Mouse (Mus musculus) erythroblast, embryonic 14.5 days (primary cell): Measurements from ENCODE around the gene Capn5. TPM values are rescaled to one million over a fixed set of nuclear protein-coding genes. Genes with fewer than 3 reads are reported as not detected.

Experiments
- H3K27me3 ChIP-seq: 2 replicates; pipeline ENCODE4 v1.6.1; 2012; ENCODE audit warnings: inconsistent platforms; ENCODE audit not compliant: control insufficient read depth
- H3K36me3 ChIP-seq: 2 replicates; pipeline ENCODE4 v1.6.1; 2012; ENCODE audit warnings: mild to moderate bottlenecking, inconsistent platforms; ENCODE audit not compliant: control insufficient read depth
- H3K4me1 ChIP-seq: 2 replicates; pipeline ENCODE4 v1.6.1; 2012; ENCODE audit warnings: inconsistent platforms; ENCODE audit not compliant: control insufficient read depth
- H3K4me3 ChIP-seq: replicated peaks from 2 replicates; pipeline ENCODE3; 2012; ENCODE audit warnings: moderate library complexity, mild to moderate bottlenecking, inconsistent platforms
- H3K9me3 ChIP-seq: 2 replicates; pipeline ENCODE4 v1.6.1; 2012; ENCODE audit warnings: low read length, inconsistent platforms, mixed read lengths; ENCODE audit not compliant: control insufficient read depth
- GATA1 ChIP-seq: IDR thresholded peaks from 2 replicates; pipeline ENCODE4 v1.6.1; 2012; ENCODE audit warnings: low read length, inconsistent platforms, mixed read lengths
- TAL1 ChIP-seq: IDR thresholded peaks from 3 replicates; pipeline ENCODE4 v1.6.1; 2012; ENCODE audit warnings: low read length, inconsistent platforms, mixed read lengths
- polyA plus RNA-seq: library from polyadenylated mRNA; stranded (reverse); fragments of >175 nt; gene quantifications from 2 replicates; pipeline ENCODE4 v1.2.3, GENCODE M21; 2012

The Capn5 gene
- polyA plus RNA-seq, 1 experiment = 6.8 TPM

- TF ChIP-seq TAL1 = no peak
- TF ChIP-seq GATA1 = no peak
- no peak overlapping the region for H3K4me3 ChIP-seq
- peaks cover 93% of the 10 kb centered on the region for H3K36me3 ChIP-seq
- no peaks in the 10 kb centered on the region for H3K27me3 ChIP-seq
- peaks cover 52% of the 10 kb centered on the region for H3K4me1 ChIP-seq
- H3K9me3 ChIP-seq = no peaks in the 10 kb centered on the region
Observed at GRCm38 (mm10) chr7:98153345-98153744, 24.7 kb downstream of the Capn5 start.

DNA sequence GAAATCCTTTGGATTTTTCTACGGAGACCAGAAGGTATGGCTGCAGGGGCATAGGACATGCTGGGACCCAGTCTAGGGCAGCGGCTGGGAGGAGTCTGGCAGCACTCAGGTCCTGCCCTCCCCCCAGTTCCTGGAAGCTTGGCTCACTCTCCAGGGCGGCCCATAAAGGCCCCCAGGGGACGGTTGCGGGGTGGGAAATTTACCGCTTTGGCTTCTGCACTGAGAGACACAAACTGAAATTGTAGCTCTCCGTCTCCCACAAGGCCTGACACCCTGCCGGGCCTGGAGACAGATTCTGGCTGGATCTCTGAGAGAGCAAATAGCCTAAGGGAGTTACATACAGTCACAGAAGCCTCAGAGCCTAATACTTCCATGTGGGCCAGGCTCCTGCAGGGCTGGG, 25.7 kb downstream of the Capn5 start:
- Histone ChIP-seq H3K27me3 (no peaks in the 10 kb centered on the region), H3K9me3 (no peaks in the 10 kb centered on the region), H3K4me1 (peaks cover 43% of the 10 kb centered on the region), H3K4me3 (no peak overlapping the region), H3K36me3 (peaks cover 93% of the 10 kb centered on the region)
- no peak for TF ChIP-seq GATA1
- TF ChIP-seq TAL1 = no peak

DNA sequence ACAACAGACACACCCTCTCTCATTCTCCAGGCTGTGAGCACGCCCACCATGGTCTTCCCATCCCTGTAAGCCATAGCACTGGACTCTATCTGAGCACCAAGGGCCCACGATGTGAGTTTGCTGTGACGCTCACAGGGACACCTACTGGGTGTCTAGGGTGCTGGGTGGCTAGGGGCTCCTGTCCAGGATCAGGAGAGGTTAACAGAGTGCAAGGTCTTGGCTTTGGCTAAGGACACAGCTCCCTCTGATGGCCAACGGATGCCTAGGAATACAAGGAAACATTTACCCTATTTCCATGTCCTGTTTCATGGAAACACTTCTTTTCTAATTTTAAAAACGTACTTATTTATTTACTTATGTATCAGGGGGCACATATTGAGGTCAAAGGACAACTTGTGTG, 27.5 kb downstream of the Capn5 start:
- H3K9me3 ChIP-seq = no peaks in the 10 kb centered on the region
- H3K36me3 ChIP-seq = peaks cover 94% of the 10 kb centered on the region
- TF ChIP-seq GATA1 = no peak
- TF ChIP-seq TAL1 = no peak
- H3K4me1 ChIP-seq = peaks cover 31% of the 10 kb centered on the region
- H3K4me3 ChIP-seq = no peak overlapping the region
- H3K27me3 ChIP-seq = no peaks in the 10 kb centered on the region

- no peaks in the 10 kb centered on the region for H3K9me3 ChIP-seq
- no peaks in the 10 kb centered on the region for H3K27me3 ChIP-seq
- TF ChIP-seq GATA1 (no peak), TAL1 (no peak)
- H3K4me1 ChIP-seq = peaks cover 30% of the 10 kb centered on the region
- H3K36me3 ChIP-seq = peaks cover 94% of the 10 kb centered on the region
- H3K4me3 ChIP-seq = no peak overlapping the region
Observed at GRCm38 (mm10) chr7:98149802-98150201, 28.3 kb downstream of the Capn5 start.

GRCm38 (mm10) chr7:98148721-98149407, 29.2 kb downstream of the Capn5 start:
- Histone ChIP-seq H3K9me3 (no peaks in the 10 kb centered on the region), H3K36me3 (peaks cover 94% of the 10 kb centered on the region), H3K27me3 (no peaks in the 10 kb centered on the region), H3K4me3 (no peak overlapping the region), H3K4me1 (peaks cover 26% of the 10 kb centered on the region)
- TF ChIP-seq TAL1 (no peak), GATA1 (no peak)

GRCm38 (mm10) chr7:98147766-98148165, 30.3 kb downstream of the Capn5 start:
- no peak for TF ChIP-seq GATA1
- no peak for TF ChIP-seq TAL1
- Histone ChIP-seq H3K9me3 (no peaks in the 10 kb centered on the region), H3K36me3 (peaks cover 98% of the 10 kb centered on the region), H3K27me3 (no peaks in the 10 kb centered on the region), H3K4me1 (peaks cover 30% of the 10 kb centered on the region), H3K4me3 (no peak overlapping the region)

DNA sequence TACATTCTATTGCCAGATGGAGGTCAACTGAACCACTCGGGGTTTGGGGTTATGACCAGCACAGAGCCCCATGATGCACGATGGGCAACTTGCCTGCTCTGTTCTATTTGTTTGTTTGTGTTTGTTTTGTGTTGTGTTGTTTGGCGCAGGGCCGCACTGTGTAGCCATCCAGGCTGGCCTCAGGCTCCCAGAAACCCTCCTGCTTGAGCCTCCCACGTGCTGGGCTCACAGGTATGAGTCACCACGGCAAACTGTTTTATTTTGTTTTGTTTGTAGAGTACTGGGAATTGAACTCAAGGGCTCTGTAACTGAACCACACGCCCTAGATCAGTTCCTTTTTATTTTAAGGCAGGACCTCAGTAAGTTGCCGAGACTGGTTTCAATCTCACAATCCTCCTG, 31.6 kb downstream of the Capn5 start:
- Histone ChIP-seq H3K4me3 (no peak overlapping the region), H3K36me3 (peaks cover 97% of the 10 kb centered on the region), H3K4me1 (peaks cover 30% of the 10 kb centered on the region), H3K27me3 (no peaks in the 10 kb centered on the region), H3K9me3 (no peaks in the 10 kb centered on the region)
- TF ChIP-seq GATA1 (no peak), TAL1 (no peak)

- Histone ChIP-seq H3K27me3 (no peaks in the 10 kb centered on the region), H3K4me1 (peaks cover 33% of the 10 kb centered on the region), H3K9me3 (no peaks in the 10 kb centered on the region), H3K36me3 (peaks cover 95% of the 10 kb centered on the region), H3K4me3 (no peak overlapping the region)
- TF ChIP-seq GATA1 = no peak
- TF ChIP-seq TAL1 = no peak
Observed at GRCm38 (mm10) chr7:98145842-98146446, 32.1 kb downstream of the Capn5 start.

- Histone ChIP-seq H3K4me1 (peaks cover 36% of the 10 kb centered on the region), H3K9me3 (no peaks in the 10 kb centered on the region), H3K36me3 (peaks cover 93% of the 10 kb centered on the region), H3K4me3 (no peak within 1 kb of the TSS), H3K27me3 (no peaks in the 10 kb centered on the region)
- TF ChIP-seq TAL1 (no peak), GATA1 (no peak)
Observed at GRCm38 (mm10) chr7:98145402-98145801, 32.7 kb downstream of the Capn5 start, which contains the start of gene Omp. TSS of gene Omp (minus strand) at chr7:98145502.

DNA sequence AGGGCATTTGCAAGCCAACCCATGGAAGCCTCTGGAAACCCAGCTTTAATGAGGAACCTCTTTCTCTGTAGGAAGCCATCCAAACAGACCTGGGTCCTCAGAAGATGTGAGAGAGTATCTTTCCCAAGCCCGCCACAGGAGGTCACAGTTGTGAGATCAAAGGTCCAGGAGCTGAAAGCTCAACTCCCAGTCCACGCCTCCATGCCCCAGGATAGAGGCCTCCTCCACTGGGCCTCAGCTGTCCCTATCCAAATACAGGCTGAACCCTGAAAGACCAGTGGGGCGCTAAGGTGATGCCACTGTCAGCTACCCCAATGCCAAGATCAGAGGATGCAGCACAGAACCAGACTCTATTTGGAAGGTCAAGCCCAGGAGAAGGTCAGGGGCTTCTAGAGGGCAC, 35.4 kb downstream of the Capn5 start:
- Histone ChIP-seq H3K4me1 (peaks cover 40% of the 10 kb centered on the region), H3K27me3 (no peaks in the 10 kb centered on the region), H3K4me3 (no peak overlapping the region), H3K36me3 (peaks cover 82% of the 10 kb centered on the region), H3K9me3 (no peaks in the 10 kb centered on the region)
- TF ChIP-seq TAL1 (no peak), GATA1 (no peak)
